Mouse (Mus musculus): ENCODE data around the gene Mfng.

The Mfng gene

GRCm38 (mm10) chr15:78787287-78787856 lies 14.1 kb upstream of the Mfng start:
- DNase-seq (ENCODE audit: low read depth, low spot score), result no peak

- DNase-seq (ENCODE audit: low read depth, low spot score), result no peak
These were observed 13.1 kb upstream of the Mfng start for GRCm38 (mm10) chr15:78786411-78786818.

GRCm38 (mm10) chr15:78785961-78786360 lies 12.7 kb upstream of the Mfng start:
- no peak for DNase-seq (ENCODE audit: low read depth, low spot score)

- no peak for DNase-seq (ENCODE audit: low read depth, low spot score)
These were observed 12.0 kb upstream of the Mfng start for GRCm38 (mm10) chr15:78785258-78785657.

GRCm38 (mm10) chr15:78784520-78784919 lies 11.2 kb upstream of the Mfng start:
- DNase-seq (ENCODE audit: low read depth, low spot score), result no peak

GRCm38 (mm10) chr15:78782348-78783103 lies 9.3 kb upstream of the Mfng start:
- no peak for DNase-seq (ENCODE audit: low read depth, low spot score)

GRCm38 (mm10) chr15:78780908-78781307 lies 7.6 kb upstream of the Mfng start:
- no peak for DNase-seq (ENCODE audit: low read depth, low spot score)

- no peak for DNase-seq (ENCODE audit: low read depth, low spot score)
These were observed 7.1 kb upstream of the Mfng start for GRCm38 (mm10) chr15:78780359-78780758.

GRCm38 (mm10) chr15:78779690-78780089 lies 6.4 kb upstream of the Mfng start:
- no peak for DNase-seq (ENCODE audit: low read depth, low spot score)

GRCm38 (mm10) chr15:78779253-78779652 lies 6.0 kb upstream of the Mfng start:
- no peak for DNase-seq (ENCODE audit: low read depth, low spot score)

GRCm38 (mm10) chr15:78778077-78778870 lies 5.0 kb upstream of the Mfng start:
- peak; percentile 93 for DNase-seq (ENCODE audit: low read depth, low spot score)

- no peak for DNase-seq (ENCODE audit: low read depth, low spot score)
These were observed 419 bp downstream of the Mfng start for GRCm38 (mm10) chr15:78772856-78773255.

GRCm38 (mm10) chr15:78772368-78772763 lies 909 bp downstream of the Mfng start:
- no peak for DNase-seq (ENCODE audit: low read depth, low spot score)

GRCm38 (mm10) chr15:78771531-78772367 lies 1.5 kb downstream of the Mfng start:
- DNase-seq (ENCODE audit: low read depth, low spot score), result no peak

GRCm38 (mm10) chr15:78770983-78771355 lies 2.3 kb downstream of the Mfng start:
- peak; percentile 84 for DNase-seq (ENCODE audit: low read depth, low spot score)

- DNase-seq (ENCODE audit: low read depth, low spot score), result no peak
These were observed 2.9 kb downstream of the Mfng start for GRCm38 (mm10) chr15:78770234-78770982.

GRCm38 (mm10) chr15:78769064-78769463 lies 4.2 kb downstream of the Mfng start:
- no peak for DNase-seq (ENCODE audit: low read depth, low spot score)

GRCm38 (mm10) chr15:78763704-78764103 lies 9.6 kb downstream of the Mfng start:
- DNase-seq (ENCODE audit: low read depth, low spot score), result no peak

GRCm38 (mm10) chr15:78763210-78763609 lies 10.1 kb downstream of the Mfng start:
- DNase-seq (ENCODE audit: low read depth, low spot score), result no peak

GRCm38 (mm10) chr15:78761112-78761511 lies 12.2 kb downstream of the Mfng start:
- DNase-seq (ENCODE audit: low read depth, low spot score), result no peak

GRCm38 (mm10) chr15:78758132-78758531 lies 15.1 kb downstream of the Mfng start:
- DNase-seq (ENCODE audit: low read depth, low spot score), result no peak

Data from mesoderm, embryonic 11.5 days (tissue).